In the genomic region with DNA sequence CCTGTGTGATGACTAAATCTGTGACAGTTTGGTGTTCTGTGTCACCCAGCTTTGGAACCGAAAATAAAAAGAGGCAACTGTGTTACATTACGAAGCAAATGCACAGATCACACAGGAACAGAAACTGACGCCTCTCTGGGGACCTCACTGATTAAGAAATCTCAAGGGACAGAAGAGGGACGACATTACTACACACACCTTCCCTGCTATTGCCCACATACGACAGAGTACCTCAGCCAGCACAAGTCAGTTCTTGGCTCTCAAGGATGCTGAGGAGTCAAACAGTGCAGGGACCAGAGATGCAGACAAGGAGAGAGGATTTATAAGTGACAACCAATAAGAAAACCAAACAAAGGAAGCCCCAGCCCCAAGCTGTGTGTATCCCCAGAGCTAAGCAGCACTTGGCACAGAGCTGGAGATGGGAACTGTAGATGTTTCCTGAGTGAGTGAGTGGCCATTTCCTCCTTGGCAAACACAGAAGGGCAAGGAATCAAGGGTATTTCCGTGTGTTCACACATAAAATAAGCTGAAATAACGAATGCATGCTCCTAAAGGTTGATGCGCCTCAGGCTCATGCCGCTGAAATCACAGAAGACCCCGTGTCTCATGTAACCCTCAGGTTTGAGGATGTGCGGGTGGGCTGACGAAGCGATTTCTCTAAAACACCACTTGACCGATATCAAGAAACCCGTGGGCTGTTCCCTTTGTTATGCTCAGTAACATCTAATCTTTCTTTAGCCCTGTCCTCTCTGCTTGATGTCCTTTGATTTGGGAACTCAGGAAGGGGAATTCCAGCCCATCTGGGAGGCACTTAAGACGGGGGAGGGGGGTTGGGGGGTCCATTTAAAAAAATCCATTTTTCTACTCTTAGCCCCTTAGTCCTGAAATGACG, we compare ENCODE assay signal across 11 mouse cellular contexts. TPM values are rescaled to one million over a fixed set of nuclear protein-coding genes. Genes with fewer than 3 reads are reported as not detected.
DNase-seq lines count a peak whose midpoint lies in the region; ATAC-seq and TF ChIP-seq lines count a peak whose summit lies in the region.
"Had no signal": no experiment of that assay in that cellular context is flagged by ENCODE, and none has a peak within 500 bp of the region (broad histone marks: within the 10 kb centered on the region; RNA-seq: fewer than 3 reads in every experiment).

No protein-coding gene starts in this region.

- no peak overlapping the region for H3K4me2 ChIP-seq in kidney, embryonic 15.5 days
- H3K4me2 ChIP-seq in midbrain, postnatal 0 days (ENCODE audit: low read depth, low read length, poor library complexity, severe bottlenecking) = no peak overlapping the region
- H3K4me2 ChIP-seq: embryonic facial prominence, embryonic 13.5 days had no signal

- no peaks in the 10 kb centered on the region for H3K36me3 ChIP-seq in kidney, embryonic 15.5 days
- H3K36me3 ChIP-seq in midbrain, postnatal 0 days (ENCODE audit: insufficient read depth, low read length) = no peaks in the 10 kb centered on the region
- H3K36me3 ChIP-seq: embryonic facial prominence, embryonic 13.5 days had no signal

- no peak overlapping the region for H3K4me3 ChIP-seq in kidney, embryonic 15.5 days (replicated peaks)
- H3K4me3 ChIP-seq in midbrain, postnatal 0 days (ENCODE audit: low read depth, low read length) = no peak overlapping the region
- H3K4me3 ChIP-seq: embryonic facial prominence, embryonic 13.5 days had no signal

- peak overlapping the region; percentile 60 for H3K27ac ChIP-seq in kidney, embryonic 15.5 days
- no peak overlapping the region for H3K27ac ChIP-seq in midbrain, postnatal 0 days (ENCODE audit: low read depth, low read length)
- H3K27ac ChIP-seq: embryonic facial prominence, embryonic 13.5 days had no signal

- WGBS in kidney, embryonic 15.5 days = 57% methylated on average over 17 of the region's 17 CpGs
- 67% methylated on average over 17 of the region's 17 CpGs for WGBS in midbrain, postnatal 0 days

- no peaks in the 10 kb centered on the region for H3K27me3 ChIP-seq in kidney, embryonic 15.5 days
- no peaks in the 10 kb centered on the region for H3K27me3 ChIP-seq in midbrain, postnatal 0 days (ENCODE audit: insufficient read depth, low read length)
- H3K27me3 ChIP-seq: embryonic facial prominence, embryonic 13.5 days had no signal

- DNase-seq in heart, adult 11 months = peak; percentile 94
- DNase-seq in heart, adult 8-10 months (ENCODE audit: low spot score) = no peak
- DNase-seq in frontal cortex, postnatal 10 days (ENCODE audit: low spot score in 2 of 2) = no peak
- DNase-seq in midbrain, postnatal 0 days (ENCODE audit: low spot score) = no peak
- no peak for DNase-seq in cerebellum, postnatal 25 days
- DNase-seq: midbrain, embryonic 14.5 days had no signal

- ATAC-seq in CD4-positive, CD25-positive, alpha-beta regulatory T cell, adult 4 months = peak; percentile 28
- ATAC-seq in kidney, embryonic 15.5 days (replicated peaks; ENCODE audit: low FRiP score) = no peak
- ATAC-seq in megakaryocyte, adult 5-6 weeks (ENCODE audit: poor library complexity, severe bottlenecking) = peak; percentile 85
- no peak for ATAC-seq in midbrain, postnatal 0 days (ENCODE audit: low FRiP score)

- TF ChIP-seq CTCF in midbrain, postnatal 0 days (IDR thresholded peaks at IDR 0.05) = no peak

- H3K9ac ChIP-seq in kidney, embryonic 15.5 days = no peak overlapping the region
- H3K9ac ChIP-seq in midbrain, postnatal 0 days (replicated peaks; ENCODE audit: low read length, poor library complexity, severe bottlenecking) = no peak overlapping the region
- H3K9ac ChIP-seq: embryonic facial prominence, embryonic 13.5 days had no signal

- H3K4me1 ChIP-seq in kidney, embryonic 15.5 days = no peaks in the 10 kb centered on the region
- no peaks in the 10 kb centered on the region for H3K4me1 ChIP-seq in midbrain, postnatal 0 days (ENCODE audit: insufficient read depth, low read length)
- H3K4me1 ChIP-seq: embryonic facial prominence, embryonic 13.5 days had no signal

- H3K9me3 ChIP-seq in kidney, embryonic 15.5 days (replicated peaks) = no peaks in the 10 kb centered on the region
- no peaks in the 10 kb centered on the region for H3K9me3 ChIP-seq in midbrain, postnatal 0 days (ENCODE audit: low read length)
- H3K9me3 ChIP-seq: embryonic facial prominence, embryonic 13.5 days had no signal

RNA-seq across cellular contexts. Expression of a gene that starts 25.1 kb away (rescaled TPM):
- total RNA-seq in heart, adult 8-10 months (2022) = 10 to 100 TPM in 3 of 4 experiments, 1 to 10 TPM in 1; 9.1 to 12.9 (median 12.4) TPM
- 10 to 100 TPM; 35.0 to 37.8 TPM for polyA plus RNA-seq in CD4-positive, CD25-positive, alpha-beta regulatory T cell, adult 4 months (2017; shearing (Covaris generic))
- 38.3 and 39.8 TPM in 2 replicates for polyA plus RNA-seq in kidney, embryonic 15.5 days (2015; fragmentation: Nextera tagmentation; extraction: Ambion mirVana)
- total RNA-seq in megakaryocyte, adult 5-6 weeks (2015) = 24.0 and 27.4 TPM in 2 replicates
- 36.6 and 44.3 TPM in 2 replicates for total RNA-seq in megakaryocyte, adult 5-6 weeks (2017)
- 29.9 and 34.7 TPM in 2 replicates for total RNA-seq in midbrain, postnatal 0 days (2014; rRNA removed)
- 54.3 and 57.3 TPM in 2 replicates for polyA plus RNA-seq in midbrain, postnatal 0 days (2015; fragmentation: Nextera tagmentation; extraction: Ambion mirVana)

RNA-seq across cellular contexts. Expression of a gene that starts 25.1 kb away (rescaled TPM):
- 10 to 100 TPM; 17.3 to 20.2 (median 20.0) TPM for total RNA-seq in heart, adult 8-10 months (2022)
- 100 to 1,000 TPM; 108 to 131 TPM for polyA plus RNA-seq in CD4-positive, CD25-positive, alpha-beta regulatory T cell, adult 4 months (2017; shearing (Covaris generic))
- 127 and 131 TPM in 2 replicates for polyA plus RNA-seq in kidney, embryonic 15.5 days (2015; fragmentation: Nextera tagmentation; extraction: Ambion mirVana)
- 84.8 and 109 TPM in 2 replicates for total RNA-seq in megakaryocyte, adult 5-6 weeks (2015)
- total RNA-seq in megakaryocyte, adult 5-6 weeks (2017) = 33.2 and 38.3 TPM in 2 replicates
- 38.8 and 53.2 TPM in 2 replicates for total RNA-seq in midbrain, postnatal 0 days (2014; rRNA removed)
- 90.4 and 91.3 TPM in 2 replicates for polyA plus RNA-seq in midbrain, postnatal 0 days (2015; fragmentation: Nextera tagmentation; extraction: Ambion mirVana)

RNA-seq across cellular contexts. Expression of a gene that starts 40.7 kb away (rescaled TPM):
- total RNA-seq in heart, adult 8-10 months (2022) = 1 to 10 TPM; 3.5 to 4.6 (median 3.5) TPM
- 10 to 100 TPM; 61.7 to 77.0 TPM for polyA plus RNA-seq in CD4-positive, CD25-positive, alpha-beta regulatory T cell, adult 4 months (2017; shearing (Covaris generic))
- polyA plus RNA-seq in kidney, embryonic 15.5 days (2015; fragmentation: Nextera tagmentation; extraction: Ambion mirVana) = 17.7 and 17.8 TPM in 2 replicates
- total RNA-seq in megakaryocyte, adult 5-6 weeks (2015) = 194 and 211 TPM in 2 replicates
- 134 and 165 TPM in 2 replicates for total RNA-seq in megakaryocyte, adult 5-6 weeks (2017)
- 9.9 and 11.3 TPM in 2 replicates for total RNA-seq in midbrain, postnatal 0 days (2014; rRNA removed)
- 4.9 and 5.8 TPM in 2 replicates for polyA plus RNA-seq in midbrain, postnatal 0 days (2015; fragmentation: Nextera tagmentation; extraction: Ambion mirVana)

RNA-seq across cellular contexts. Expression of a gene that starts 45.5 kb away (rescaled TPM):
- total RNA-seq in heart, adult 8-10 months (2022) = 10 to 100 TPM; 22.8 to 27.3 (median 25.2) TPM
- polyA plus RNA-seq in CD4-positive, CD25-positive, alpha-beta regulatory T cell, adult 4 months (2017; shearing (Covaris generic)) = 10 to 100 TPM; 65.2 to 77.0 TPM
- 37.5 and 39.0 TPM in 2 replicates for polyA plus RNA-seq in kidney, embryonic 15.5 days (2015; fragmentation: Nextera tagmentation; extraction: Ambion mirVana)
- 78.8 and 81.9 TPM in 2 replicates for total RNA-seq in megakaryocyte, adult 5-6 weeks (2015)
- 78.5 and 88.8 TPM in 2 replicates for total RNA-seq in megakaryocyte, adult 5-6 weeks (2017)
- 35.3 and 37.1 TPM in 2 replicates for total RNA-seq in midbrain, postnatal 0 days (2014; rRNA removed)
- polyA plus RNA-seq in midbrain, postnatal 0 days (2015; fragmentation: Nextera tagmentation; extraction: Ambion mirVana) = 23.0 and 26.0 TPM in 2 replicates

RNA-seq across cellular contexts. Expression of a gene that starts 54.9 kb away (rescaled TPM):
- not detected for total RNA-seq in heart, adult 8-10 months (2022)
- polyA plus RNA-seq in CD4-positive, CD25-positive, alpha-beta regulatory T cell, adult 4 months (2017; shearing (Covaris generic)) = not detected
- polyA plus RNA-seq in kidney, embryonic 15.5 days (2015; fragmentation: Nextera tagmentation; extraction: Ambion mirVana) = not detected in 2 replicates
- 57.1 and 61.1 TPM in 2 replicates for total RNA-seq in megakaryocyte, adult 5-6 weeks (2015)
- 45.7 and 49.7 TPM in 2 replicates for total RNA-seq in megakaryocyte, adult 5-6 weeks (2017)
- not detected in 2 replicates for total RNA-seq in midbrain, postnatal 0 days (2014; rRNA removed)
- not detected in 2 replicates for polyA plus RNA-seq in midbrain, postnatal 0 days (2015; fragmentation: Nextera tagmentation; extraction: Ambion mirVana)
- polyA plus RNA-seq: embryonic facial prominence, embryonic 13.5 days; gonadal fat pad, adult 2 months; midbrain, embryonic 14.5 days had no signal

Comparison
In these comparisons a context has a peak if more than half of its experiments do, and no peak if none do; other contexts are left out.
1. ATAC-seq: peak in CD4-positive, CD25-positive, alpha-beta regulatory T cell, adult 4 months (single experiment) and megakaryocyte, adult 5-6 weeks (single experiment); none in kidney, embryonic 15.5 days (single experiment) and midbrain, postnatal 0 days (single experiment).
2. RNA of a gene that starts 40.7 kb away (total RNA-seq): 134 to 211 TPM in megakaryocyte, adult 5-6 weeks; 9.9 to 11.3 TPM in midbrain, postnatal 0 days and 3.5 to 4.6 TPM in heart, adult 8-10 months; every median in the first group is over 10 times any median in the second.